Mouse (Mus musculus) hindbrain, embryonic 10.5 days (tissue): ENCODE measurements around the gene Fastk. TPM values are rescaled to one million over a fixed set of nuclear protein-coding genes. Genes with fewer than 3 reads are reported as not detected.
A peak's percentile ranks its signal among the peaks of the same experiment; 100 is the strongest.

Experiments
- DNase-seq: peaks from one replicate; pipeline ENCODE4 v3.0.0-alpha.2; 2017; ENCODE audit warnings: low spot score
- H3K27ac ChIP-seq: fragments of 300-500 bp; sonication (generic); 2 replicates; pipeline ENCODE4 v1.5.1; 2016; ENCODE audit warnings: mild to moderate bottlenecking, moderate library complexity
- H3K27me3 ChIP-seq: fragments of 300-500 bp; sonication (generic); 2 replicates; pipeline ENCODE4 v1.6.1; 2016; ENCODE audit warnings: mild to moderate bottlenecking; ENCODE audit not compliant: poor library complexity, insufficient read depth, severe bottlenecking
- H3K36me3 ChIP-seq: fragments of 300-500 bp; sonication (generic); 2 replicates; pipeline ENCODE4 v1.6.1; 2016; ENCODE audit warnings: mild to moderate bottlenecking, moderate library complexity
- H3K4me1 ChIP-seq: fragments of 300-500 bp; sonication (generic); replicated peaks from 2 replicates; pipeline ENCODE4 v1.6.1; 2016; ENCODE audit warnings: mild to moderate bottlenecking
- H3K4me3 ChIP-seq: fragments of 300-500 bp; sonication (generic); 2 replicates; pipeline ENCODE4 v1.5.1; 2016; ENCODE audit warnings: mild to moderate bottlenecking, moderate library complexity
- H3K9me3 ChIP-seq: fragments of 300-500 bp; sonication (generic); 2 replicates; pipeline ENCODE4 v1.6.1; 2016; ENCODE audit warnings: mild to moderate bottlenecking, moderate library complexity
- WGBS: fragments of 180-500 bp; shearing (Covaris S2); methylation state at CpG from one replicate; pipeline ENCODE4 v1.1.7; 2016; 5-methylcytosine and 5-hydroxymethylcytosine counted together
- polyA plus RNA-seq: library from polyadenylated mRNA; unstranded; fragments of >200 nt; fragmentation: Nextera tagmentation; extraction: Ambion mirVana; gene quantifications from 2 replicates; pipeline ENCODE4 v1.2.1, GENCODE M21; 2016

Gene Fastk
- polyA plus RNA-seq, 1 experiment from 2014 or later, result 127 TPM

DNA sequence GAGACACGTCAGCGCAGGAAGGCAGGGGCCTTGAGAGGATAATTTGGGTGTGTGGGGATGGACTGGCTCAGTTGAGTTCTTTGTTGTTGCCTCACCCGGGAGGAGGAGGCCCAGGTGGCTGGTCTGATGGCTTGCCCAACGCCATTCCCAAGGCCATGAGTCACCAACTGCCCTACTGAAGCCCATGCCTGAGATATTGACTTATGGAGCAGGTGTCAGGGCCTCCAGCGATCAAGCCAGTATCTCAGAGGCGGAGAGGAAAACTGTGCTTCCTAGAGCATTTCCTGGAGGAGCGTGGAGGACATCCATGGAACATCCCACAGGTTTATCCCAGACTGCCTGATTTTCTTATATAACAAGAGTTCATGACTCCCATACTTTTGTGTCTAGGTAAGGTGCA is 52.4 kb downstream of the Fastk start:
- peaks cover 34% of the 10 kb centered on the region for H3K4me1 ChIP-seq
- peaks cover 41% of the 10 kb centered on the region for H3K27me3 ChIP-seq
- H3K27ac ChIP-seq, result no peak overlapping the region
- DNase-seq, result no peak
- WGBS, result 78% methylated on average over 7 of the region's 7 CpGs
- peaks cover 7% of the 10 kb centered on the region; the same call in 1 of the 2 replicates for H3K36me3 ChIP-seq
- H3K9me3 ChIP-seq, result no peaks in the 10 kb centered on the region
- no peak overlapping the region for H3K4me3 ChIP-seq

DNA sequence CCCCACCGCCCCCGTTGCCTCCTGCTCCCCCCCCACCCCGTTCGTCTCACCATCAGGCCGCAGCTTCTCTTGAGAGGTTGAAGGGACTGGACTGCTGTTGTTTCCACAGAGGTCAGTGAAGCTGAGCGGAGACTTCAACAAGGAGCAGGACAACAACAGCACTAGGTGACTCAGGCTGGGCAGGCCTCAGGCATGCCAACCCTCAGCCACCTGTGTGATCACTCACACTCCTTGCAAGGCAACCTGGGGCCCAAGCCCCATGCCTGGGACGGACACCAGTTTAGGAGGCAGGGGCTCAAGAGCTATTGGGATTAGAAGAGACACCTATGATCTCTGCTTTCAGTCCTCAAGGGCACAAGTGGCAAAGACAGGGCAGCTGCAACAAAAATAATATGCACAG is 53.2 kb downstream of the Fastk start, which contains the start of gene Atg9b:
Gene Atg9b, minus strand, starts transcription at position 280 of the 400 bp plus-strand sequence.
- no peak within 1 kb of the TSS for H3K4me3 ChIP-seq
- H3K4me1 ChIP-seq, result peaks cover 43% of the 10 kb centered on the region
- peaks cover 50% of the 10 kb centered on the region for H3K27me3 ChIP-seq
- no peak within 1 kb of the TSS for H3K27ac ChIP-seq
- DNase-seq, result no peak
- H3K9me3 ChIP-seq, result no peaks in the 10 kb centered on the region
- 77% methylated on average over 7 of the region's 7 CpGs for WGBS
- peaks cover 4% of the 10 kb centered on the region; the same call in 1 of the 2 replicates for H3K36me3 ChIP-seq

DNA sequence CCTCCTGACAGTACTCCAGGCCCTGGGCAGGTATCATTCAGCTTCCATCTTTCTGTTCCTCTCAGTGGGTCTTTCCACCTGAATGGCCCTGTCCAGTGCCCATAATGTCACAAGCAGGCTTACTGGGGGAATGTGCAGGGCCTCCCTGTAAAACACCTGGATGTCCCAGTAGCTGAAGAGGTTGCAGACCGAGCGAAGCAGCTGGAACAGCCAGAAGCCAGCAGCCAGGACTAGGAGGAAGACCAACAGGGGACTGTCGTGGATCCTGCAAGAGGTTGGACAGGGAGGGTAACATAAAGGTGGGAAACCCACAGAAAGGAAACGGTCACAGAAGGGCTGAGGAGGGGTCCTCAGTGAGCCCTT is 55.4 kb downstream of the Fastk start:
- Histone ChIP-seq H3K9me3 (no peaks in the 10 kb centered on the region), H3K36me3 (no peaks in the 10 kb centered on the region), H3K27ac (peak overlapping the region; percentile 57), H3K27me3 (peaks cover 72% of the 10 kb centered on the region), H3K4me1 (peaks cover 48% of the 10 kb centered on the region), H3K4me3 (no peak overlapping the region)
- WGBS, result 83% methylated on average over 4 of the region's 4 CpGs
- no peak for DNase-seq

DNA sequence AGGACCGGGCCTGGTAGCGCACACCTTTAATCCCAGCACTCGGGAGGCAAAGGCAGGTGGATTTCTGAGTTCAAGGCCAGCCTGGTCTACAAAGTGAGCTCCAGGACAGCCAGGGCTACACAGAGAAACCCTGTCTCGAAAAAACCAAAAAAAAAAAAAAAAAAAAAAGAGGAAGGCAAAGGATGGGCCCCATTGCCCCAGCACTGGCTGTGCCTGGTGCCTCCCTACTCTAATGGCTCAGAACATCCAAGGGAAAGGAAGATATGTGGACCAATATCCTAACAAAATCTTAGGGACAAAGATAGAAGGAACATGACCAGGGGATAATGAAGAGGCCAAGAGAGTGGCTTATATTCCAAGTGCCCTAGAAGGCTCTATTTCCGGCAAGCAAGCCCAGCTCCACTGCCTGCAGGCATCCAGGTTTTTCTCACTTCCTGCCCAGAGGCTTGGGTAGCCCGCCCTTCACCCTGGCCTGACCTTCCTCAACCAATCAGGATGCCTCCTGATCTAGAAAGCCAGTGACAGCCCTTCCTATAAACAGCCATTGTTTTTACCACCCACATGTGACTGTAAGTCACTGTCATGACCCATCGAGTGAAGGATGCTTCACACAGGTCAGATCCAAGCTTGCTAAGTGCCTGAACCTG is 56.0 kb downstream of the Fastk start:
- peak; percentile 45 for DNase-seq
- H3K27ac ChIP-seq, result peak overlapping the region; percentile 57
- H3K9me3 ChIP-seq, result no peaks in the 10 kb centered on the region
- no peak overlapping the region for H3K4me3 ChIP-seq
- H3K36me3 ChIP-seq, result no peaks in the 10 kb centered on the region
- H3K4me1 ChIP-seq, result peaks cover 50% of the 10 kb centered on the region
- H3K27me3 ChIP-seq, result peaks cover 76% of the 10 kb centered on the region
- 52% methylated on average over 7 of the region's 7 CpGs for WGBS

Other genes with a start within 250 kb of the Fastk start
- gene Kcnh2, start 93.7 kb downstream of the Fastk start, polyA plus RNA-seq, result 32.4 and 33.9 TPM in 2 replicates
- gene Nos3, start 80.5 kb downstream of the Fastk start, polyA plus RNA-seq, result 8.3 and 9.7 TPM in 2 replicates
- 0.21 and 0.75 TPM in 2 replicates for gene Atg9b, start 53.1 kb downstream of the Fastk start, polyA plus RNA-seq
- gene Abcb8, start 51.6 kb downstream of the Fastk start, polyA plus RNA-seq, result 54.5 and 55.3 TPM in 2 replicates
- gene Asic3, start 31.9 kb downstream of the Fastk start, polyA plus RNA-seq, result 0.20 and 0.54 TPM in 2 replicates
- gene Cdk5, start 21.8 kb downstream of the Fastk start, polyA plus RNA-seq, result 46.4 and 61.4 TPM in 2 replicates
- gene Slc4a2, start 21.4 kb downstream of the Fastk start, polyA plus RNA-seq, result 33.5 and 39.7 TPM in 2 replicates
- gene Tmub1, start 2.6 kb upstream of the Fastk start, polyA plus RNA-seq, result 32.7 and 38.4 TPM in 2 replicates
- gene Agap3, start 6.9 kb upstream of the Fastk start, polyA plus RNA-seq, result 31.9 and 36.5 TPM in 2 replicates
- gene Gbx1, start 81.9 kb upstream of the Fastk start, polyA plus RNA-seq, result 1.3 and 1.5 TPM in 2 replicates
- gene Asb10, start 95.7 kb upstream of the Fastk start, polyA plus RNA-seq, result 0.17 TPM in 1 of 2 replicates, not detected in the other
- gene 4931409K22Rik, start 111.5 kb upstream of the Fastk start, polyA plus RNA-seq, result 0.07 and 0.10 TPM in 2 replicates
- 125 and 159 TPM in 2 replicates for gene Abcf2, start 132.2 kb upstream of the Fastk start, polyA plus RNA-seq
- gene Chpf2, start 141.5 kb upstream of the Fastk start, polyA plus RNA-seq, result 16.5 and 19.3 TPM in 2 replicates
- 22.8 and 35.7 TPM in 2 replicates for gene Smarcd3, start 179.1 kb upstream of the Fastk start, polyA plus RNA-seq
- gene Nub1, start 240.2 kb upstream of the Fastk start, polyA plus RNA-seq, result 27.3 and 28.8 TPM in 2 replicates